Mouse (Mus musculus): Measurements from ENCODE around the gene Olfr279. TPM values are rescaled to one million over a fixed set of nuclear protein-coding genes. Genes with fewer than 3 reads are reported as not detected.

Olfr279 gene
- polyA plus RNA-seq (2012; fragmentation: generic; extraction: Trizol): not detected

GRCm38 (mm10) chr15:98492102-98492501 is at the start of gene Olfr279:
TSS of gene Olfr279 (plus strand) at chr15:98492402.

GRCm38 (mm10) chr15:98452288-98452687 is 39.9 kb upstream of the Olfr279 start, which contains the start of gene Olfr281:
TSS of gene Olfr281 (plus strand) at chr15:98452588.

GRCm38 (mm10) chr15:98469596-98469995 is 22.6 kb upstream of the Olfr279 start, which contains the start of gene OR5BS1P:
TSS of gene OR5BS1P (plus strand) at chr15:98469896.

GRCm38 (mm10) chr15:98482701-98483100 is 9.5 kb upstream of the Olfr279 start, which contains the start of gene Lalba:
TSS of gene Lalba (minus strand) at chr15:98482721.

GRCm38 (mm10) chr15:98533881-98534627 is 41.9 kb downstream of the Olfr279 start, which contains the start of gene Kansl2:
TSS of gene Kansl2 (minus strand) at chr15:98534264.

Other genes starting within 250 kb of the Olfr279 start
- not detected for gene H1fnt, start 235.1 kb upstream of the Olfr279 start, polyA plus RNA-seq (2012; fragmentation: generic; extraction: Trizol)
- under 1 TPM in 1 of 2 experiments, not detected in 1; 0.02 TPM for gene Zfp641, start 196.2 kb upstream of the Olfr279 start, polyA plus RNA-seq (2012; fragmentation: generic; extraction: Trizol)
- gene Olfr285, start 175.0 kb upstream of the Olfr279 start, polyA plus RNA-seq (2012; fragmentation: generic; extraction: Trizol): not detected
- not detected for gene Olfr284, start 151.4 kb upstream of the Olfr279 start, polyA plus RNA-seq (2012; fragmentation: generic; extraction: Trizol)
- gene Olfr283, start 111.5 kb upstream of the Olfr279 start, polyA plus RNA-seq (2012; fragmentation: generic; extraction: Trizol): not detected
- not detected for gene Olfr282, start 61.2 kb upstream of the Olfr279 start, polyA plus RNA-seq (2012; fragmentation: generic; extraction: Trizol)
- gene Olfr281, start 39.8 kb upstream of the Olfr279 start, polyA plus RNA-seq (2012; fragmentation: generic; extraction: Trizol): not detected
- gene OR5BS1P, start 22.5 kb upstream of the Olfr279 start, polyA plus RNA-seq (2012; fragmentation: generic; extraction: Trizol): not detected
- not detected for gene Lalba, start 9.7 kb upstream of the Olfr279 start, polyA plus RNA-seq (2012; fragmentation: generic; extraction: Trizol)
- 10 to 100 TPM; 32.2 to 58.9 TPM for gene Kansl2, start 41.9 kb downstream of the Olfr279 start, polyA plus RNA-seq (2012; fragmentation: generic; extraction: Trizol)
- 10 to 100 TPM in 1 of 2 experiments, 1 to 10 TPM in 1; 2.5 to 12.9 TPM for gene Ccnt1, start 78.5 kb downstream of the Olfr279 start, polyA plus RNA-seq (2012; fragmentation: generic; extraction: Trizol)
- gene 4930415O20Rik, start 78.6 kb downstream of the Olfr279 start, polyA plus RNA-seq (2012; fragmentation: generic; extraction: Trizol): under 1 TPM in 1 of 2 experiments, not detected in 1; 0.20 TPM
- gene Adcy6, start 117.7 kb downstream of the Olfr279 start, polyA plus RNA-seq (2012; fragmentation: generic; extraction: Trizol): 10 to 100 TPM in 1 of 2 experiments, 1 to 10 TPM in 1; 7.2 to 50.2 TPM
- 100 to 1,000 TPM in 1 of 2 experiments, 10 to 100 TPM in 1; 85.9 to 108 TPM for gene Cacnb3, start 138.4 kb downstream of the Olfr279 start, polyA plus RNA-seq (2012; fragmentation: generic; extraction: Trizol)
- gene Ddx23, start 170.5 kb downstream of the Olfr279 start, polyA plus RNA-seq (2012; fragmentation: generic; extraction: Trizol): 10 to 100 TPM; 22.9 to 83.0 TPM
- 10 to 100 TPM in 1 of 2 experiments, 1 to 10 TPM in 1; 9.0 to 10.5 TPM for gene Rnd1, start 185.1 kb downstream of the Olfr279 start, polyA plus RNA-seq (2012; fragmentation: generic; extraction: Trizol)
- gene Ccdc65, start 215.8 kb downstream of the Olfr279 start, polyA plus RNA-seq (2012; fragmentation: generic; extraction: Trizol): 1 to 10 TPM in 1 of 2 experiments, under 1 TPM in 1; 0.59 to 4.3 TPM
- 100 to 1,000 TPM; 121 to 127 TPM for gene Fkbp11, start 235.8 kb downstream of the Olfr279 start, polyA plus RNA-seq (2012; fragmentation: generic; extraction: Trizol)